Mouse (Mus musculus) forebrain, embryonic 13.5 days (tissue): ENCODE measurements around the gene Gab2. TPM values are rescaled to one million over a fixed set of nuclear protein-coding genes. Genes with fewer than 3 reads are reported as not detected.
A peak's percentile ranks its signal among the peaks of the same experiment; 100 is the strongest.

ENCODE experiments used
- ATAC-seq: fragments of 200-750 bp; cut with Nextera tagmentation; 2 replicates; pipeline ENCODE4 v1.8.0; 2017
- H3K27ac ChIP-seq: fragments of 300-500 bp; sonication (generic); 2 replicates; pipeline ENCODE4 v1.5.1; 2015; ENCODE audit warnings: inconsistent platforms, mild to moderate bottlenecking, moderate library complexity
- H3K27me3 ChIP-seq: fragments of 300-500 bp; sonication (generic); 2 replicates; pipeline ENCODE4 v1.6.1; 2015; ENCODE audit warnings: mild to moderate bottlenecking, inconsistent platforms
- H3K36me3 ChIP-seq: fragments of 300-500 bp; sonication (generic); 2 replicates; pipeline ENCODE4 v1.6.1; 2015; ENCODE audit warnings: mild to moderate bottlenecking, inconsistent platforms; ENCODE audit not compliant: poor library complexity, severe bottlenecking
- H3K4me1 ChIP-seq: fragments of 300-500 bp; sonication (generic); 2 replicates; pipeline ENCODE4 v1.6.1; 2015; ENCODE audit warnings: inconsistent platforms
- H3K4me2 ChIP-seq: fragments of 300-500 bp; sonication (generic); 2 replicates; pipeline ENCODE4 v1.6.1; 2015; ENCODE audit warnings: inconsistent platforms, mild to moderate bottlenecking, moderate library complexity
- H3K4me3 ChIP-seq: fragments of 300-500 bp; sonication (generic); 2 replicates; pipeline ENCODE4 v1.5.1; 2015; ENCODE audit warnings: mild to moderate bottlenecking, inconsistent platforms
- H3K9ac ChIP-seq: fragments of 300-500 bp; sonication (generic); 2 replicates; pipeline ENCODE4 v1.6.1; 2015; ENCODE audit warnings: mild to moderate bottlenecking, inconsistent platforms
- H3K9me3 ChIP-seq: fragments of 300-500 bp; sonication (generic); replicated peaks from 2 replicates; pipeline ENCODE4 v1.6.1; 2016; ENCODE audit warnings: inconsistent platforms
- WGBS: fragments of 180-500 bp; shearing (Covaris S2); methylation state at CpG from one replicate; pipeline ENCODE4 v1.1.7; 2015; 5-methylcytosine and 5-hydroxymethylcytosine counted together
- polyA plus RNA-seq: library from polyadenylated mRNA; unstranded; fragments of >200 nt; fragmentation: Nextera tagmentation; extraction: Ambion mirVana; gene quantifications from 2 replicates; pipeline ENCODE4 v1.2.1, GENCODE M21; 2015

Gab2 gene
- polyA plus RNA-seq, 1 experiment from 2014 or later = 9.9 TPM

- H3K4me1 ChIP-seq = peaks cover 13% of the 10 kb centered on the region
- H3K9ac ChIP-seq = no peak overlapping the region
- 68% methylated on average over 18 of the region's 18 CpGs for WGBS
- ATAC-seq = no peak
- no peak overlapping the region for H3K4me2 ChIP-seq
- no peaks in the 10 kb centered on the region for H3K9me3 ChIP-seq
- no peaks in the 10 kb centered on the region for H3K27me3 ChIP-seq
- H3K36me3 ChIP-seq = no peaks in the 10 kb centered on the region
- no peak overlapping the region for H3K27ac ChIP-seq
- H3K4me3 ChIP-seq = no peak overlapping the region
Observed at GRCm38 (mm10) chr7:97340907-97341849, 259.8 kb downstream of the Gab2 start.

GRCm38 (mm10) chr7:97342961-97343360 lies 261.6 kb downstream of the Gab2 start:
- Histone ChIP-seq H3K27me3 (no peaks in the 10 kb centered on the region), H3K4me1 (peaks cover 15% of the 10 kb centered on the region), H3K4me3 (no peak overlapping the region), H3K27ac (no peak overlapping the region), H3K36me3 (peaks cover 6% of the 10 kb centered on the region; the same call in 1 of the 2 replicates), H3K9ac (no peak overlapping the region), H3K9me3 (no peaks in the 10 kb centered on the region), H3K4me2 (no peak overlapping the region)
- ATAC-seq = no peak
- WGBS = 88% methylated on average over 2 of the region's 2 CpGs

- Histone ChIP-seq H3K27me3 (no peaks in the 10 kb centered on the region), H3K4me2 (no peak overlapping the region), H3K4me3 (no peak overlapping the region), H3K4me1 (peaks cover 15% of the 10 kb centered on the region), H3K36me3 (peaks cover 12% of the 10 kb centered on the region; the same call in 1 of the 2 replicates), H3K9ac (no peak overlapping the region), H3K9me3 (no peaks in the 10 kb centered on the region), H3K27ac (peak overlapping the region; percentile 68)
- 84% methylated on average over 2 of the region's 2 CpGs for WGBS
- no peak; the same call in 1 of the 2 replicates for ATAC-seq
Observed at GRCm38 (mm10) chr7:97344655-97345054, 263.3 kb downstream of the Gab2 start.

GRCm38 (mm10) chr7:97345229-97345871 lies 264.0 kb downstream of the Gab2 start:
- ATAC-seq = peak; percentile 93

GRCm38 (mm10) chr7:97346111-97346821 lies 264.9 kb downstream of the Gab2 start:
- 71% methylated on average over 9 of the region's 9 CpGs for WGBS
- Histone ChIP-seq H3K4me2 (no peak overlapping the region), H3K27ac (peak overlapping the region; percentile 68), H3K9me3 (no peaks in the 10 kb centered on the region), H3K36me3 (peaks cover 12% of the 10 kb centered on the region; the same call in 1 of the 2 replicates), H3K4me1 (peaks cover 15% of the 10 kb centered on the region), H3K4me3 (no peak overlapping the region), H3K27me3 (no peaks in the 10 kb centered on the region), H3K9ac (no peak overlapping the region)
- no peak for ATAC-seq

More at GRCm38 (mm10) chr7:97345229-97345871, 264.0 kb downstream of the Gab2 start:
- H3K27me3 ChIP-seq = no peaks in the 10 kb centered on the region
- H3K4me2 ChIP-seq = no peak overlapping the region
- H3K36me3 ChIP-seq = peaks cover 12% of the 10 kb centered on the region; the same call in 1 of the 2 replicates
- H3K9me3 ChIP-seq = no peaks in the 10 kb centered on the region
- H3K4me3 ChIP-seq = no peak overlapping the region
- peaks cover 15% of the 10 kb centered on the region for H3K4me1 ChIP-seq
- WGBS = 59% methylated on average over 10 of the region's 10 CpGs
- H3K27ac ChIP-seq = peak overlapping the region; percentile 68
- no peak overlapping the region for H3K9ac ChIP-seq

GRCm38 (mm10) chr7:97346822-97347166 lies 265.4 kb downstream of the Gab2 start:
- no peak overlapping the region for H3K4me2 ChIP-seq
- WGBS = 68% methylated on average over 3 of the region's 4 CpGs
- H3K4me3 ChIP-seq = no peak overlapping the region
- no peaks in the 10 kb centered on the region for H3K9me3 ChIP-seq
- peaks cover 15% of the 10 kb centered on the region for H3K4me1 ChIP-seq
- H3K9ac ChIP-seq = no peak overlapping the region
- peaks cover 12% of the 10 kb centered on the region; the same call in 1 of the 2 replicates for H3K36me3 ChIP-seq
- H3K27ac ChIP-seq = no peak overlapping the region
- no peaks in the 10 kb centered on the region for H3K27me3 ChIP-seq
- ATAC-seq = no peak

GRCm38 (mm10) chr7:97347464-97347863 lies 266.1 kb downstream of the Gab2 start:
- no peak overlapping the region for H3K9ac ChIP-seq
- H3K4me2 ChIP-seq = no peak overlapping the region
- H3K4me1 ChIP-seq = peaks cover 15% of the 10 kb centered on the region
- no peak overlapping the region for H3K27ac ChIP-seq
- 97% methylated on average over 15 of the region's 15 CpGs for WGBS
- H3K27me3 ChIP-seq = no peaks in the 10 kb centered on the region
- H3K9me3 ChIP-seq = no peaks in the 10 kb centered on the region
- H3K36me3 ChIP-seq = peaks cover 12% of the 10 kb centered on the region; the same call in 1 of the 2 replicates
- ATAC-seq = no peak
- no peak overlapping the region for H3K4me3 ChIP-seq

- ATAC-seq = no peak
- no peaks in the 10 kb centered on the region for H3K27me3 ChIP-seq
- peaks cover 12% of the 10 kb centered on the region; the same call in 1 of the 2 replicates for H3K36me3 ChIP-seq
- H3K4me2 ChIP-seq = no peak overlapping the region
- peaks cover 15% of the 10 kb centered on the region for H3K4me1 ChIP-seq
- no peak overlapping the region for H3K4me3 ChIP-seq
- H3K27ac ChIP-seq = no peak overlapping the region
- no peaks in the 10 kb centered on the region for H3K9me3 ChIP-seq
- H3K9ac ChIP-seq = no peak overlapping the region
- WGBS = 91% methylated on average over 3 of the region's 3 CpGs
Observed at GRCm38 (mm10) chr7:97348318-97348717, 266.9 kb downstream of the Gab2 start.

- Histone ChIP-seq H3K36me3 (peaks cover 12% of the 10 kb centered on the region; the same call in 1 of the 2 replicates), H3K27ac (no peak overlapping the region), H3K4me3 (no peak overlapping the region), H3K4me1 (peaks cover 15% of the 10 kb centered on the region), H3K27me3 (no peaks in the 10 kb centered on the region), H3K4me2 (no peak overlapping the region), H3K9ac (no peak overlapping the region), H3K9me3 (no peaks in the 10 kb centered on the region)
- WGBS = 72% methylated on average over 5 of the region's 5 CpGs
- ATAC-seq = no peak
Observed at GRCm38 (mm10) chr7:97348836-97349235, 267.4 kb downstream of the Gab2 start.

- no peak overlapping the region for H3K4me2 ChIP-seq
- H3K9me3 ChIP-seq = no peaks in the 10 kb centered on the region
- no peak overlapping the region for H3K9ac ChIP-seq
- H3K27me3 ChIP-seq = no peaks in the 10 kb centered on the region
- peaks cover 12% of the 10 kb centered on the region; the same call in 1 of the 2 replicates for H3K36me3 ChIP-seq
- H3K4me1 ChIP-seq = peaks cover 15% of the 10 kb centered on the region
- ATAC-seq = no peak
- no peak overlapping the region for H3K27ac ChIP-seq
- 79% methylated on average over 6 of the region's 6 CpGs for WGBS
- H3K4me3 ChIP-seq = no peak overlapping the region
Observed at GRCm38 (mm10) chr7:97349438-97349837, 268.1 kb downstream of the Gab2 start.

- no peak overlapping the region for H3K27ac ChIP-seq
- 86% methylated on average over 5 of the region's 5 CpGs for WGBS
- no peaks in the 10 kb centered on the region for H3K9me3 ChIP-seq
Observed at GRCm38 (mm10) chr7:97350891-97351290, 269.5 kb downstream of the Gab2 start.

More at GRCm38 (mm10) chr7:97350891-97351290, 269.5 kb downstream of the Gab2 start:
- Histone ChIP-seq H3K36me3 (peaks cover 12% of the 10 kb centered on the region; the same call in 1 of the 2 replicates), H3K4me3 (no peak overlapping the region), H3K9ac (no peak overlapping the region), H3K27me3 (no peaks in the 10 kb centered on the region), H3K4me2 (no peak overlapping the region), H3K4me1 (peaks cover 8% of the 10 kb centered on the region; the same call in 1 of the 2 replicates)
- no peak for ATAC-seq
